ENCODE assay signal across 8 mouse cellular contexts in genomic region chr2:103483986-103484520, GRCm38 (mm10). TPM values are rescaled to one million over a fixed set of nuclear protein-coding genes. Genes with fewer than 3 reads are reported as not detected.
DNase-seq lines count a peak whose midpoint lies in the region; ATAC-seq and TF ChIP-seq lines count a peak whose summit lies in the region.

No protein-coding gene starts in this region.

- no peak for TF ChIP-seq POLR2A in brain, embryonic 14.5 days (IDR thresholded peaks at IDR 0.05; ENCODE audit: borderline replicate concordance, extremely low read depth, insufficient read depth, insufficient read length, poor library complexity, severe bottlenecking)

- no peaks in the 10 kb centered on the region for H3K9me3 ChIP-seq in heart, embryonic 12.5 days (replicated peaks)
- no peaks in the 10 kb centered on the region for H3K9me3 ChIP-seq in hindbrain, embryonic 11.5 days (ENCODE audit: control insufficient read depth, low read length)

- H3K27me3 ChIP-seq in heart, embryonic 12.5 days (replicated peaks): no peaks in the 10 kb centered on the region
- H3K27me3 ChIP-seq in hindbrain, embryonic 11.5 days (ENCODE audit: control insufficient read depth, insufficient read depth, low read length): no peaks in the 10 kb centered on the region

- TF ChIP-seq CTCF in brain, embryonic 14.5 days (IDR thresholded peaks at IDR 0.05; ENCODE audit: borderline replicate concordance, extremely low read depth, insufficient read depth, insufficient read length): no peak

- H3K4me2 ChIP-seq in heart, embryonic 12.5 days: peak overlapping the region; percentile 88
- peak overlapping the region; percentile 69 for H3K4me2 ChIP-seq in hindbrain, embryonic 11.5 days (replicated peaks; ENCODE audit: low read depth, low read length)

- DNase-seq in heart, adult 8-10 months (ENCODE audit: low spot score): no peak
- DNase-seq in brain, embryonic 14.5 days (ENCODE audit: low read depth): peak; percentile 19
- no peak for DNase-seq in hindbrain, embryonic 11.5 days (ENCODE audit: low spot score)
- DNase-seq in thymus, postnatal 0 days (ENCODE audit: low spot score): no peak
- DNase-seq in layer of hippocampus, postnatal 36 days: no peak

- peaks cover 26% of the 10 kb centered on the region for H3K4me1 ChIP-seq in heart, embryonic 12.5 days (replicated peaks)
- H3K4me1 ChIP-seq in hindbrain, embryonic 11.5 days (replicated peaks; ENCODE audit: control insufficient read depth, insufficient read depth, low read length): peaks cover 6% of the 10 kb centered on the region; the same call in 1 of the 2 replicates

- ATAC-seq in heart, embryonic 12.5 days (ENCODE audit: insufficient number of reproducible peaks, low FRiP score): peak; percentile 31
- ATAC-seq in hindbrain, embryonic 11.5 days (ENCODE audit: low FRiP score): no peak
- peak; percentile 19 for ATAC-seq in megakaryocyte-erythroid progenitor cell, adult 5-6 weeks (replicated peaks; ENCODE audit: low FRiP score, low TSS enrichment, poor library complexity, severe bottlenecking)
- no peak for ATAC-seq in monocyte, adult 5-6 weeks (replicated peaks; ENCODE audit: insufficient number of reproducible peaks, low FRiP score, low TSS enrichment, poor library complexity, severe bottlenecking)

- peak overlapping the region; percentile 93 for H3K9ac ChIP-seq in heart, embryonic 12.5 days
- H3K9ac ChIP-seq in hindbrain, embryonic 11.5 days (ENCODE audit: low read depth, low read length): peak overlapping the region; percentile 82

- no peaks in the 10 kb centered on the region for H3K36me3 ChIP-seq in heart, embryonic 12.5 days
- H3K36me3 ChIP-seq in hindbrain, embryonic 11.5 days (ENCODE audit: control insufficient read depth, insufficient read depth, low read length): no peaks in the 10 kb centered on the region

- peak overlapping the region; percentile 78 for H3K4me3 ChIP-seq in heart, embryonic 12.5 days
- H3K4me3 ChIP-seq in hindbrain, embryonic 11.5 days (ENCODE audit: low read depth, low read length): peak overlapping the region; percentile 83

- peak overlapping the region; percentile 96; the same call in 1 of the 2 replicates for H3K27ac ChIP-seq in heart, embryonic 12.5 days (ENCODE audit: poor library complexity, severe bottlenecking)
- H3K27ac ChIP-seq in hindbrain, embryonic 11.5 days (ENCODE audit: low read depth, low read length): peak overlapping the region; percentile 93; the same call in 1 of the 2 replicates

- whole genome bisulfite sequencing in heart, embryonic 12.5 days: 15% methylated on average over 5 of the region's 5 CpGs
- 47% methylated on average over 5 of the region's 5 CpGs for WGBS in hindbrain, embryonic 11.5 days

RNA-seq across cellular contexts. Expression of gene Cat, which starts 0.9 kb away (rescaled TPM):
- 87.3 and 89.1 TPM in 2 replicates for polyA plus RNA-seq in heart, embryonic 12.5 days (2016; fragmentation: Nextera tagmentation; extraction: Ambion mirVana)
- total RNA-seq in heart, adult 8-10 months (2022): 100 to 1,000 TPM; 272 to 301 (median 290) TPM
- polyA plus RNA-seq in brain, embryonic 14.5 days (2012; rRNA removed): 46.8 and 62.1 TPM in 2 replicates
- polyA plus RNA-seq in hindbrain, embryonic 11.5 days (2014; fragmentation: Nextera tagmentation; extraction: Ambion mirVana): 139 and 140 TPM in 2 replicates
- total RNA-seq in megakaryocyte-erythroid progenitor cell, adult 5-6 weeks (2014; fragmentation: Nextera tagmentation): 79.6 and 84.5 TPM in 2 replicates
- total RNA-seq in megakaryocyte-erythroid progenitor cell, adult 5-6 weeks (2017): 45.0 and 46.0 TPM in 2 replicates
- total RNA-seq in monocyte, adult 5-6 weeks (2017): 79.1 to 135 TPM (median 82.4 TPM) in 3 replicates
- 43.5 and 58.9 TPM in 2 replicates for polyA plus RNA-seq in thymus, postnatal 0 days (2015; fragmentation: Nextera tagmentation; extraction: Ambion mirVana)
- total RNA-seq in layer of hippocampus, postnatal 36 days (2021): 10 to 100 TPM; 50.4 to 60.1 TPM

Comparison
In these comparisons a context has a peak if more than half of its experiments do, and no peak if none do; other contexts are left out.
1. ATAC-seq: peak in heart, embryonic 12.5 days (single experiment) and megakaryocyte-erythroid progenitor cell, adult 5-6 weeks (single experiment); none in hindbrain, embryonic 11.5 days (single experiment) and monocyte, adult 5-6 weeks (single experiment).